Mouse (Mus musculus): ENCODE data around the gene Sh3bp5. TPM values are rescaled to one million over a fixed set of nuclear protein-coding genes. Genes with fewer than 3 reads are reported as not detected.

The Sh3bp5 gene
- polyA plus RNA-seq, 1 experiment: 2.2 TPM

DNA sequence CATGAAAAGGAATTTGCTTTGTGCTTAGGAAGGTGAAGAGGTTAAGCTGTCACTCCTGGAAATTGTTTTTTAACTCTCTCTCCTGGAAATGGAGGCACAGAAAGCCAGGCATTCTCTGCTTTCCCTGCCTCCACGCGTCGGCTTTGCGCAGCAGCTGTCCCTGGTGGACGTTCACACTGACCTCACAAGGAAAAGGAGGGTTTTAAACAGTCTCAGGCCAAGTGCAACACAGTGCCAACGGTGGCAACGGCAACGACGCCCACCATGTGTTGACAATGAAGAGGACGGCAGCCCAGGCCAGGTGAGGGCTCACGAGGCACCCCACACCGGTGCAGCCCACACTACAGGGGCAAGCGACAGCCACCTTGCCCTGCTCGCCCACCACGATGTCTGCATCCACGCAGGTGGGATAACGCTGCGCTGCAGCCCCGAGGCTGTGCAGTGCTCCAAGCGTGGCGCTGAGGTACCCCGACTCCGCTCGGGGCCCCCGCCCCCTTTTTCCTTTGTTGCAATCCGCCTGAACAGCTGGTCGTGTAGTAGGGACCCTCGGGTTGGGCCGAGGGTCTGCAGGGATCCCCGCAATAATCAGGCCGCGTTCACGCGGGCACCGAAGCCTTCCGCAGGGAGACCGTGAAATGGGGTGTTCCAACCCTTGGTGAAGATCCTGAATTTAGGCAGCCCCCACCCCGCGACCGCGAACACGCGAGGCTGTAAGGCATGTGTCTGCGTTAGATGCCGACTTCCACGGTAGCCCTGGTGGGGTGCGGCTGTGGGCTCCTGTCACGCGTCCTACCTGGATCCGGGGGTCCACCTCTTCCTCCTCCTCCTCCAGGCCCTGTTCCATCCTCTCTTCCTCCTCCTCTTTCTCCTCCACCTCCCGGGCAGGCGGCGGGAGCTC is 611 bp downstream of the Sh3bp5 start:
- no peaks in the 10 kb centered on the region for H3K36me3 ChIP-seq (replicated peaks; ENCODE audit: low read length)
- peaks cover 38% of the 10 kb centered on the region for H3K4me1 ChIP-seq
- H3K4me3 ChIP-seq (replicated peaks): peak overlapping the region; percentile 94
- no peaks in the 10 kb centered on the region for H3K9me3 ChIP-seq
- peaks cover 86% of the 10 kb centered on the region for H3K27me3 ChIP-seq (replicated peaks)
- TF ChIP-seq FLI1 (IDR thresholded peaks at IDR 0.05; ENCODE audit: low read length) (no peak), GATA1 (IDR thresholded peaks at IDR 0.05; ENCODE audit: borderline replicate concordance, low read length) (no peak)

- H3K36me3 ChIP-seq (replicated peaks; ENCODE audit: low read length): no peaks in the 10 kb centered on the region
- H3K9me3 ChIP-seq: no peaks in the 10 kb centered on the region
- H3K4me3 ChIP-seq (replicated peaks): no peak overlapping the region
- peaks cover 90% of the 10 kb centered on the region for H3K27me3 ChIP-seq (replicated peaks)
- peaks cover 38% of the 10 kb centered on the region for H3K4me1 ChIP-seq
- TF ChIP-seq GATA1 (IDR thresholded peaks at IDR 0.05; ENCODE audit: borderline replicate concordance, low read length) (no peak), FLI1 (IDR thresholded peaks at IDR 0.05; ENCODE audit: low read length) (no peak)
These were observed 1.5 kb downstream of the Sh3bp5 start for GRCm38 (mm10) chr14:31434426-31434825.

DNA sequence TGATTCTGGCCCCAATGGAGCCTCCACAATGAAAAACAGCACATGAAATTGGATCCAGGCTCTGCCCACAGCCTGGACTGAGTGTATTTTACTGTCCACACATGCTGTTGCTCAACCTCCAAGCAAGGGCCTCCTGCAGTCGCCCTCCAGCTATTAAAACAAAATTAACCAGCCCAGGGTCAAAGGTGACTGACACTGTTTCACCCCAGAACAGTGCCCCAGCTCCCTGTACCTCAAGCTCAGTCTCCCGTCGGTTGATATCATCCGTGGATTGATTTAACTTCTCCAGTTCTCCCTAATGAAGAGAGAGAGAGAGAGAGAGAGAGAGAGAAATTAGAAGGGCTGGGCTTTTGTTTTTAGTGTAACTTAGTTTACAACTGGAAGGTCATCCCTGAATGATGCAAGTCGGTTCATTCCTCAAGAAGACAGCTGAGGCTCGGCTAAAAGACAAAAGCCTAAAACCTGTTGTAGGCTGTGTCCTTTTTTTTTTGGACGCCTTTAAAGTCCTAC is 2.0 kb downstream of the Sh3bp5 start:
- Histone ChIP-seq H3K27me3 (replicated peaks) (peaks cover 90% of the 10 kb centered on the region), H3K4me3 (replicated peaks) (no peak overlapping the region), H3K9me3 (no peaks in the 10 kb centered on the region), H3K36me3 (replicated peaks; ENCODE audit: low read length) (no peaks in the 10 kb centered on the region), H3K4me1 (peaks cover 38% of the 10 kb centered on the region)
- TF ChIP-seq FLI1 (IDR thresholded peaks at IDR 0.05; ENCODE audit: low read length) (no peak), GATA1 (IDR thresholded peaks at IDR 0.05; ENCODE audit: borderline replicate concordance, low read length) (no peak)

- peaks cover 38% of the 10 kb centered on the region for H3K4me1 ChIP-seq
These were observed 2.8 kb downstream of the Sh3bp5 start for GRCm38 (mm10) chr14:31433126-31433525.

GRCm38 (mm10) chr14:31432424-31432823 is 3.5 kb downstream of the Sh3bp5 start:
- Histone ChIP-seq H3K4me1 (peaks cover 38% of the 10 kb centered on the region), H3K27me3 (replicated peaks) (peaks cover 91% of the 10 kb centered on the region), H3K9me3 (no peaks in the 10 kb centered on the region), H3K4me3 (replicated peaks) (peak overlapping the region; percentile 89), H3K36me3 (replicated peaks; ENCODE audit: low read length) (no peaks in the 10 kb centered on the region)
- no peak for TF ChIP-seq GATA1 (IDR thresholded peaks at IDR 0.05; ENCODE audit: borderline replicate concordance, low read length)
- no peak for TF ChIP-seq FLI1 (IDR thresholded peaks at IDR 0.05; ENCODE audit: low read length)

More at GRCm38 (mm10) chr14:31433126-31433525, 2.8 kb downstream of the Sh3bp5 start:
- TF ChIP-seq FLI1 (IDR thresholded peaks at IDR 0.05; ENCODE audit: low read length) (no peak), GATA1 (IDR thresholded peaks at IDR 0.05; ENCODE audit: borderline replicate concordance, low read length) (no peak)
- H3K27me3 ChIP-seq (replicated peaks): peaks cover 91% of the 10 kb centered on the region
- no peak overlapping the region for H3K4me3 ChIP-seq (replicated peaks)
- no peaks in the 10 kb centered on the region for H3K36me3 ChIP-seq (replicated peaks; ENCODE audit: low read length)
- H3K9me3 ChIP-seq: no peaks in the 10 kb centered on the region

DNA sequence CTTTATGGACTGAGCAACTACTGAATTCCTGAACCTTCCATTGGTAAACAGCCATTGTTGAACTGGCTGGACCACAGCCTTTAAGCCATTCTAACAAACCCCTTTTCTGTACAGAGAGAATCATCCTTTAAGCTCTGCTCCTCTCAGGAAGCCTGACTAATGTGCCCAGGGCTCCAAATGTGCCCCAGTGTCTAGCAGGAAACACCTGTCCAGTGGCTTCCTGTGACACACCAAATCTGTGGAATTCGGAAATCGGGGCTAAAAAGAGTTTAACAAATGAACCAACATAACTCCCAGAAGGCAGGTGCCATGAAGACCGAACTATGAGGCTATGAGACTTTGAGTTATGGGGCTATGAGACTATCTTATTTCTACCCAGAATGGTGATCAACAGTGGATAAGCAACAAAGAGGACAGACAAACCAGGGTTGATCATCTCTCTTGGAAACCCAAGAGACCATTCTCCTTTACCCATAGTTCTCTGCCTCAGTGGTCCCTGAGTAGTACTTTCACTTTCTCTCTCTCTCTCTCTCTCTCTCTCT is 4.0 kb downstream of the Sh3bp5 start:
- no peaks in the 10 kb centered on the region for H3K9me3 ChIP-seq
- peak overlapping the region; percentile 82 for H3K4me3 ChIP-seq (replicated peaks)
- no peaks in the 10 kb centered on the region for H3K36me3 ChIP-seq (replicated peaks; ENCODE audit: low read length)
- TF ChIP-seq FLI1 (IDR thresholded peaks at IDR 0.05; ENCODE audit: low read length): no peak
- TF ChIP-seq GATA1 (IDR thresholded peaks at IDR 0.05; ENCODE audit: borderline replicate concordance, low read length): no peak
- peaks cover 38% of the 10 kb centered on the region for H3K4me1 ChIP-seq
- peaks cover 91% of the 10 kb centered on the region for H3K27me3 ChIP-seq (replicated peaks)

GRCm38 (mm10) chr14:31429004-31429395 is 6.9 kb downstream of the Sh3bp5 start:
- H3K9me3 ChIP-seq: no peaks in the 10 kb centered on the region
- H3K4me3 ChIP-seq (replicated peaks): no peak overlapping the region
- no peaks in the 10 kb centered on the region for H3K36me3 ChIP-seq (replicated peaks; ENCODE audit: low read length)
- peaks cover 19% of the 10 kb centered on the region for H3K4me1 ChIP-seq
- TF ChIP-seq FLI1 (IDR thresholded peaks at IDR 0.05; ENCODE audit: low read length) (no peak), GATA1 (IDR thresholded peaks at IDR 0.05; ENCODE audit: borderline replicate concordance, low read length) (no peak)
- H3K27me3 ChIP-seq (replicated peaks): peaks cover 87% of the 10 kb centered on the region

DNA sequence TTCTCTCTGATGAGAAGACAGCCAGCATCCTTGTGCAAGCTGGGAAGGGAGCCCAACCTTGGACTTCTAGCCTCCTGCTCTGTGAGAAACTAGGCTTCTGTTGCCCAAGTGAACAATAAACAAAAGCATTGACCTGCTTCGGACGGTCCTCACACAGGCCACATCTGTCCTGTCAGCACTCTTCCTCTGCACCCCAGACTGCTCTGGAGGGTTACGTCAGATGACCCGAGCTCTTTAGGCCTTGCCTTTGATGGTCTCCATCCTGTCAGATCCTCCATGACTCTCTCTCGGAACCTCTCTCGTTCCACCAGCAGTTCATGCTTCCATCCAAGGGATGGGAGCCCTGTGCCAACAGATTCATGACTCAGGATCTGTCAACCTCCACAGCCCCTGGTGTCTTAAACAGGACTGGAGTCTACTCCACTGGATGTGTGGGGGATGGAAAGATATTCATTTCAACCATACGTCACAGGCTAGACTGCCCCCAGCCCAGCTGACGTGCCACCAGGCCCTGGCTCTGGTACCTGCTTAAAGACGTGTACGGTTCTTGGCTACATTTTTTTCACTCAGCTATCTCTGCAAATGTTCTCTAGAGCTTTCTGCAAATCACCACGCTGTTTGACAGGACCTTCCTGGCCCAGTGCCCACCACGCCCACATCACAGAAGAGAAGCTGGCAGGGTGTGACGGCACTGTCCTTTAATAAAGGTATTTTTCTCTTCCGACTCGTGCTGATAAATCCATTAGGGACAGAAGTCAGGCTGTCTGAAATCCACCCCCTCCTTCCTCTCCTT is 7.5 kb downstream of the Sh3bp5 start:
- H3K4me1 ChIP-seq: peaks cover 20% of the 10 kb centered on the region
- no peaks in the 10 kb centered on the region for H3K36me3 ChIP-seq (replicated peaks; ENCODE audit: low read length)
- no peaks in the 10 kb centered on the region for H3K9me3 ChIP-seq
- TF ChIP-seq GATA1 (IDR thresholded peaks at IDR 0.05; ENCODE audit: borderline replicate concordance, low read length) (no peak), FLI1 (IDR thresholded peaks at IDR 0.05; ENCODE audit: low read length) (no peak)
- H3K4me3 ChIP-seq (replicated peaks): no peak overlapping the region
- H3K27me3 ChIP-seq (replicated peaks): peaks cover 87% of the 10 kb centered on the region

DNA sequence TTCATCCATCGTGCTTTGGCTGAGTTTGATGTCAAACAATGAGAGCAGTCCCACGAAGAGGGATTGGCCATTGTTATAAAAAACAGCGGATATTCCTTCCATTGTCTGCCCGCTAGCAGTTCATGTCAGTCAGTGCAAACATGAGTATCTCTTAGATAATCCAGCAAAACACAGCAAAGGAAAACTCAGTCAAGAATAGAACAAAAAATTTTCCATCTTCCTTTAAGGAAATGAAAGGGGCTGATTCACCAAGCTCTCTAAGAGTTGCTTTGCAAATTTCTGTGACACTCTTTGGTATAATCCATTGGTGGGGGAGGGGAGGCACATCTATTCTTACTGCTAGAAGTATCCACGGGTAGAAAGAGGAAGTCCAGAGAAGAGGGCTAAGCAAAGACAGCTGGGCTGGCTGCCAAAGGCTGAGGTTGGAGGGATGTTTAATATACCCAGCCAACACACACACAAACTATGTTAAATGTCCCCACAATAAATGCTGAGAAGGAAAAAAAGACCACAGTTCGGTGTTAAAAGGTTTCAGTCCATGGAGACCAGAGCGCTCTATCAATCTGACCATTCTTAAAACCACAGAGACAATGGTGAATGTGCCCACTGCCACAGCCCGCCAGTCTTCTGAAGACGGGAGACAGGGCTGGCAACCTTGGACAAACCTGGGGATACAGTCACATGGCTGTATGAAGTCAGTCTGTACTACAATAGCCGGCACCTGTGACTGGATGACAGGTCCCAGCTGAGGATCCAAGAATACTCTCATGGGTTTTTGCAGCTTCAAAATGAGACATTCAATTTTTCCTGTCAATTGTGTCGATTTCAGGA is 12.7 kb downstream of the Sh3bp5 start:
- TF ChIP-seq GATA1 (IDR thresholded peaks at IDR 0.05; ENCODE audit: borderline replicate concordance, low read length): no peak
- no peak for TF ChIP-seq FLI1 (IDR thresholded peaks at IDR 0.05; ENCODE audit: low read length)
- Histone ChIP-seq H3K36me3 (replicated peaks; ENCODE audit: low read length) (no peaks in the 10 kb centered on the region), H3K4me1 (peaks cover 7% of the 10 kb centered on the region), H3K4me3 (replicated peaks) (no peak overlapping the region), H3K9me3 (no peaks in the 10 kb centered on the region), H3K27me3 (replicated peaks) (peaks cover 83% of the 10 kb centered on the region)
